Mouse (Mus musculus) thymus, adult 2 months (tissue): ENCODE measurements around the gene Gm19345.

ENCODE experiments used
- CTCF ChIP-seq: fragments of 200-500 bp; IDR thresholded peaks from 2 replicates; pipeline ENCODE4 v1.5.1; 2012; ENCODE audit warnings: mild to moderate bottlenecking, control low read depth, low read length, moderate library complexity, borderline replicate concordance; ENCODE audit not compliant: control insufficient read depth, poor library complexity, insufficient read depth; ENCODE audit errors: extremely low read depth
- POLR2A ChIP-seq: fragments of 200-500 bp; IDR thresholded peaks from 2 replicates; pipeline ENCODE4 v1.6.1; 2012; ENCODE audit warnings: mild to moderate bottlenecking, low read length, control low read depth, moderate library complexity; ENCODE audit not compliant: control insufficient read depth, poor library complexity, insufficient read depth; ENCODE audit errors: extremely low read depth

DNA sequence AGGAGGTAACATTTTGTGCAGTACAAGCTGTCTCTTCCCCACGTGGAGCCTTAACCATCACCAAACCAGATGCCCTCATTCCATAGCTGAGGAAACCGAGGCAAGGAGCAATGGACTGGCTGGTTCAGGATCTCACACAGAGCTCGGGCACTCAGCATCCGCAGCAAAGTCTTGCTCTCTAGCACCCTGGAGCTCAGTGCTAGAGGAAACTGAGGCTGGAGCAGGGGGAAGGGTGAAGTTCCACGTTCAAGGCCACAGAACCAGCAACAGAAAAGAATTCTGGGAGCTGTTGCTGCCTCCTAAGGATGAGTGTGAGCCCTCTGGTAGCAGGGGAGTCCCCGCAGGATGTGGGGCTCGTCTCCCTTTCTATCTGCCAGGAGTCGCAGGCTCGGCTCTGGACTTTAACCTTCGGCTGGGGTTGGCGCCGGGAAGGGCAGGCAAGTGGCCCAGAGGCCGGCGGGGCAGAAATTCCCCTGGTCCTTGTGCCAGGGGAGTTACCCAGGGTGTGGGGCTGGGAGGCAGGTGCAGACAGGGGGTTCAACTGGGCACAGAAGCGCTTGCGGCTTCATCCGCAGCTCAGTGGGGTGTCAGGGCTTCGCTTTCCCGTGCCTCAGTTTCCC, 8.8 kb upstream of the Gm19345 start:
- TF ChIP-seq CTCF = no peak
- no peak for TF ChIP-seq POLR2A
